Mouse (Mus musculus): ENCODE data around the gene Vwa3b. TPM values are rescaled to one million over a fixed set of nuclear protein-coding genes. Genes with fewer than 3 reads are reported as not detected.

Vwa3b gene
- polyA plus RNA-seq, 1 experiment from 2014 or later = 1.1 TPM

- TF ChIP-seq EP300 (optimal IDR thresholded peaks at IDR 0.05) (no peak), CTCF (IDR thresholded peaks at IDR 0.05; ENCODE audit: low read depth) (no peak)
- Histone ChIP-seq H3K27ac (replicated peaks) (no peak overlapping the region), H3K4me2 (replicated peaks; ENCODE audit: low read depth) (0 out of 2 replicates have a peak overlapping the region, but pooled peaks have one; percentile 25), H3K4me1 (replicated peaks; ENCODE audit: control insufficient read depth, insufficient read depth) (no peaks in the 10 kb centered on the region), H3K9ac (ENCODE audit: low read length) (no peak overlapping the region), H3K9me3 (ENCODE audit: control insufficient read depth, low read length) (no peaks in the 10 kb centered on the region), H3K27me3 (ENCODE audit: control insufficient read depth, insufficient read depth, low read length) (no peaks in the 10 kb centered on the region), H3K36me3 (ENCODE audit: control insufficient read depth, insufficient read depth, low read length) (no peaks in the 10 kb centered on the region), H3K4me3 (ENCODE audit: low read depth, low read length) (no peak overlapping the region)
- DNase-seq (ENCODE audit: low spot score) = no peak
- peak; percentile 57; the same call in 1 of the 2 replicates for ATAC-seq (ENCODE audit: low FRiP score, low TSS enrichment)
- 30% methylated on average over 6 of the region's 6 CpGs for WGBS
These were observed 204.9 kb downstream of the Vwa3b start for GRCm38 (mm10) chr1:37231295-37231701.

Other genes with a start within 250 kb of the Vwa3b start
- 6.1 and 6.8 TPM in 2 replicates for gene Tmem131, start 82.9 kb upstream of the Vwa3b start, polyA plus RNA-seq (2015; fragmentation: Nextera tagmentation; extraction: Ambion mirVana)
- 0.85 and 1.2 TPM in 2 replicates for gene Cnga3, start 187.8 kb downstream of the Vwa3b start, polyA plus RNA-seq (2015; fragmentation: Nextera tagmentation; extraction: Ambion mirVana)